Mouse (Mus musculus): ENCODE data around the gene Opa1. TPM values are rescaled to one million over a fixed set of nuclear protein-coding genes. Genes with fewer than 3 reads are reported as not detected.

The Opa1 gene
- polyA plus RNA-seq, 1 experiment: 11.9 TPM

- TF ChIP-seq POLR2A (IDR thresholded peaks at IDR 0.05; ENCODE audit: control insufficient read depth, extremely low read depth, insufficient read depth, low read length, poor library complexity) (no peak), CTCF (IDR thresholded peaks at IDR 0.05; ENCODE audit: borderline replicate concordance, control insufficient read depth, extremely low read depth, insufficient read depth, low read length, poor library complexity) (no peak)
- 63% methylated on average over 6 of the region's 6 CpGs for WGBS
- no peaks in the 10 kb centered on the region for H3K27me3 ChIP-seq (ENCODE audit: control insufficient read depth, insufficient read depth, low read length)
- H3K4me1 ChIP-seq (replicated peaks; ENCODE audit: control insufficient read depth, insufficient read depth, low read length): no peaks in the 10 kb centered on the region
- no peaks in the 10 kb centered on the region for H3K36me3 ChIP-seq (ENCODE audit: control insufficient read depth, insufficient read depth, low read length)
- no peak for DNase-seq
- H3K27ac ChIP-seq (ENCODE audit: control insufficient read depth, insufficient read depth, low read length): no peak overlapping the region
- H3K4me3 ChIP-seq (ENCODE audit: control insufficient read depth, insufficient read depth, low read length): no peak overlapping the region
Measured at GRCm38 (mm10) chr16:29693791-29694419, 114.8 kb downstream of the Opa1 start.

GRCm38 (mm10) chr16:29694420-29694959, 115.4 kb downstream of the Opa1 start:
- Histone ChIP-seq H3K27ac (ENCODE audit: control insufficient read depth, insufficient read depth, low read length) (no peak overlapping the region), H3K27me3 (ENCODE audit: control insufficient read depth, insufficient read depth, low read length) (no peaks in the 10 kb centered on the region), H3K36me3 (ENCODE audit: control insufficient read depth, insufficient read depth, low read length) (no peaks in the 10 kb centered on the region), H3K4me3 (ENCODE audit: control insufficient read depth, insufficient read depth, low read length) (no peak overlapping the region), H3K4me1 (replicated peaks; ENCODE audit: control insufficient read depth, insufficient read depth, low read length) (no peaks in the 10 kb centered on the region)
- WGBS: 89% methylated on average over 9 of the region's 9 CpGs
- no peak for DNase-seq
- TF ChIP-seq POLR2A (IDR thresholded peaks at IDR 0.05; ENCODE audit: control insufficient read depth, extremely low read depth, insufficient read depth, low read length, poor library complexity) (no peak), CTCF (IDR thresholded peaks at IDR 0.05; ENCODE audit: borderline replicate concordance, control insufficient read depth, extremely low read depth, insufficient read depth, low read length, poor library complexity) (no peak)

Other genes with a start within 250 kb of the Opa1 start
- gene Atp13a5, start 200.6 kb upstream of the Opa1 start, polyA plus RNA-seq (2012; rRNA removed): 0.03 TPM in 1 of 2 replicates, not detected in the other
- gene Atp13a4, start 34.5 kb upstream of the Opa1 start, polyA plus RNA-seq (2012; rRNA removed): 0.15 and 0.18 TPM in 2 replicates